Mouse (Mus musculus) heart, postnatal 36 days (tissue): ENCODE measurements around the gene Cmtm2a. TPM values are rescaled to one million over a fixed set of nuclear protein-coding genes. Genes with fewer than 3 reads are reported as not detected.
A peak's percentile ranks its signal among the peaks of the same experiment; 100 is the strongest.
"Not testable (repeated sequence)": the region's sequence is repeated elsewhere in the genome, so short reads cannot be mapped to it uniquely, and the experiment has no call there.

Experiments used
- DNase-seq, 2 experiments: peaks; one replicate each; pipeline ENCODE4 v3.0.0; 2021 to 2022
- intact Hi-C: fragments of 180-260 bp; cut with DNase I; formaldehyde crosslinking; loops from one replicate; pipeline ENCODE4 v1.15.1; 2025
- total RNA-seq, 2 experiments: library from RNA; stranded (reverse); gene quantifications; 2 replicates each; pipeline ENCODE4 v1.2.3; 2021

The Cmtm2a gene
- not detected for total RNA-seq

- DNase-seq, intact Hi-C loops: not testable (repeated sequence)
Observed at GRCm38 (mm10) chr8:104293081-104293480, at the start of gene Cmtm2a. Gene Cmtm2a, minus strand, starts transcription at chr8:104293181.

GRCm38 (mm10) chr8:104342426-104342825, 49.4 kb upstream of the Cmtm2a start:
- intact Hi-C loops = loop anchor here (5.0 to 10.0 kb wide), 2 partner anchors 198 to 245 kb away; no protein-coding TSS in a partner anchor
- no peak for DNase-seq

GRCm38 (mm10) chr8:104341678-104342077, 48.7 kb upstream of the Cmtm2a start:
- DNase-seq = no peak
- intact Hi-C loops = loop anchor here (1.0 to 10.0 kb wide), 5 partner anchors 29 to 244 kb away; partner anchors contain the start of gene Cklf

- peak; percentile 77 to 79 for DNase-seq
- intact Hi-C loops = loop anchor here (1.0 to 10.0 kb wide), 5 partner anchors 28 to 244 kb away; partner anchors contain the start of gene Cklf
Observed at GRCm38 (mm10) chr8:104341106-104341561, 48.2 kb upstream of the Cmtm2a start.

- DNase-seq = peak; percentile 80 to 81
- intact Hi-C loops = loop anchor here (1.0 to 10.0 kb wide), 5 partner anchors 28 to 243 kb away; partner anchors contain the start of gene Cklf
Observed at GRCm38 (mm10) chr8:104340233-104341105, 47.5 kb upstream of the Cmtm2a start.

- no peak for DNase-seq
- intact Hi-C loops = loop anchor here (2.0 to 10.0 kb wide), 4 partner anchors 27 to 243 kb away; partner anchors contain the start of gene Cklf
Observed at GRCm38 (mm10) chr8:104339983-104340232, 46.9 kb upstream of the Cmtm2a start.

GRCm38 (mm10) chr8:104339229-104339982, 46.4 kb upstream of the Cmtm2a start, which contains the start of gene Cmtm3:
Gene Cmtm3, plus strand, starts transcription at chr8:104339410.
- DNase-seq = peak; percentile 29 to 60

GRCm38 (mm10) chr8:104337890-104338289, 44.9 kb upstream of the Cmtm2a start:
- intact Hi-C loops = no loop called here
- no peak for DNase-seq

More at GRCm38 (mm10) chr8:104339229-104339982, 46.4 kb upstream of the Cmtm2a start, which contains the start of gene Cmtm3:
- intact Hi-C loops = no loop called here

- intact Hi-C loops = no loop called here
- DNase-seq = no peak
Observed at GRCm38 (mm10) chr8:104336806-104337205, 43.8 kb upstream of the Cmtm2a start.

GRCm38 (mm10) chr8:104334196-104334595, 41.2 kb upstream of the Cmtm2a start:
- DNase-seq = no peak
- intact Hi-C loops = no loop called here

GRCm38 (mm10) chr8:104333786-104334185, 40.8 kb upstream of the Cmtm2a start:
- intact Hi-C loops = no loop called here
- no peak for DNase-seq

- no peak for DNase-seq
- intact Hi-C loops = no loop called here
Observed at GRCm38 (mm10) chr8:104332665-104333631, 40.0 kb upstream of the Cmtm2a start.

GRCm38 (mm10) chr8:104321930-104322329, 28.9 kb upstream of the Cmtm2a start, which contains the start of gene Cmtm2b:
Gene Cmtm2b, plus strand, starts transcription at chr8:104322230.
- intact Hi-C loops, DNase-seq: not testable (repeated sequence)

GRCm38 (mm10) chr8:104321267-104321666, 28.3 kb upstream of the Cmtm2a start, which contains the start of gene Gm11020:
Gene Gm11020, plus strand, starts transcription at chr8:104321567.
- intact Hi-C loops, DNase-seq: not testable (repeated sequence)

GRCm38 (mm10) chr8:104313311-104313710, 20.3 kb upstream of the Cmtm2a start:
- intact Hi-C loops = loop anchor here (2.0 kb wide), 1 partner anchor 27 kb away; no protein-coding TSS in a partner anchor
- DNase-seq = peak; percentile 22 to 26

GRCm38 (mm10) chr8:104312023-104312422, 19.0 kb upstream of the Cmtm2a start:
- DNase-seq = not testable (repeated sequence)
- intact Hi-C loops = loop anchor here (2.0 kb wide), 1 partner anchor 29 kb away; no protein-coding TSS in a partner anchor

- intact Hi-C loops = not testable (repeated sequence)
- peak; percentile 33 to 49 for DNase-seq
Observed at GRCm38 (mm10) chr8:104309441-104310155, 16.6 kb upstream of the Cmtm2a start, which contains the start of the genes Gm45711 and Cmtm1. Gene Gm45711, minus strand, starts transcription at chr8:104310081. Gene Cmtm1, minus strand, starts transcription at chr8:104310145.

- DNase-seq, intact Hi-C loops: not testable (repeated sequence)
Observed at GRCm38 (mm10) chr8:104308341-104308740, 15.4 kb upstream of the Cmtm2a start.
